Mouse (Mus musculus) thymus, adult 2 months (tissue): Measurements from ENCODE around the gene Nmt1. TPM values are rescaled to one million over a fixed set of nuclear protein-coding genes. Genes with fewer than 3 reads are reported as not detected.
A peak's percentile ranks its signal among the peaks of the same experiment; 100 is the strongest.

Source experiments
- DNase-seq: peaks from one replicate; pipeline ENCODE4 v3.0.0; 2021
- H3K27ac ChIP-seq: fragments of 200-500 bp; 2 replicates; pipeline ENCODE4 v1.5.1; 2012; ENCODE audit warnings: low read length, control low read depth; ENCODE audit not compliant: control insufficient read depth, insufficient read depth
- H3K27me3 ChIP-seq: fragments of 200-500 bp; 2 replicates; pipeline ENCODE4 v1.6.1; 2012; ENCODE audit warnings: mild to moderate bottlenecking, low read length, moderate library complexity, mixed read lengths; ENCODE audit not compliant: control insufficient read depth, insufficient read depth
- H3K36me3 ChIP-seq: fragments of 200-500 bp; 2 replicates; pipeline ENCODE4 v1.6.1; 2012; ENCODE audit warnings: mild to moderate bottlenecking, low read length, moderate library complexity; ENCODE audit not compliant: control insufficient read depth, insufficient read depth
- H3K4me1 ChIP-seq: fragments of 200-500 bp; replicated peaks from 2 replicates; pipeline ENCODE4 v1.6.1; 2012; ENCODE audit warnings: low read length; ENCODE audit not compliant: control insufficient read depth, insufficient read depth
- H3K4me3 ChIP-seq: fragments of 200-500 bp; 2 replicates; pipeline ENCODE4 v1.5.1; 2012; ENCODE audit warnings: mild to moderate bottlenecking, low read length, control low read depth, moderate library complexity; ENCODE audit not compliant: control insufficient read depth, insufficient read depth
- CTCF ChIP-seq: fragments of 200-500 bp; IDR thresholded peaks from 2 replicates; pipeline ENCODE4 v1.5.1; 2012; ENCODE audit warnings: mild to moderate bottlenecking, control low read depth, low read length, moderate library complexity, borderline replicate concordance; ENCODE audit not compliant: control insufficient read depth, poor library complexity, insufficient read depth; ENCODE audit errors: extremely low read depth
- POLR2A ChIP-seq: fragments of 200-500 bp; IDR thresholded peaks from 2 replicates; pipeline ENCODE4 v1.6.1; 2012; ENCODE audit warnings: mild to moderate bottlenecking, low read length, control low read depth, moderate library complexity; ENCODE audit not compliant: control insufficient read depth, poor library complexity, insufficient read depth; ENCODE audit errors: extremely low read depth
- WGBS: fragments of 180-500 bp; shearing (Covaris S2); methylation state at CpG from one replicate; pipeline ENCODE4 v1.1.7; 2018; 5-methylcytosine and 5-hydroxymethylcytosine counted together
- polyA plus RNA-seq: library from polyadenylated mRNA; depleted of rRNA; stranded (reverse); fragments of >200 nt; gene quantifications from 2 replicates; pipeline ENCODE4 v1.2.3, GENCODE M21; 2012

Nmt1 gene
- polyA plus RNA-seq, 1 experiment: 52.5 TPM

- DNase-seq: no peak
- no peak overlapping the region for H3K27ac ChIP-seq
- TF ChIP-seq CTCF (no peak), POLR2A (no peak)
- H3K27me3 ChIP-seq: no peaks in the 10 kb centered on the region
- peaks cover 5% of the 10 kb centered on the region for H3K4me1 ChIP-seq
- 97% methylated on average over 11 of the region's 11 CpGs for WGBS
- H3K36me3 ChIP-seq: no peaks in the 10 kb centered on the region
- H3K4me3 ChIP-seq: no peak overlapping the region
Observed at GRCm38 (mm10) chr11:103078131-103078530, 50.1 kb downstream of the Nmt1 start.

- DNase-seq: no peak
- Histone ChIP-seq H3K4me1 (peaks cover 5% of the 10 kb centered on the region), H3K4me3 (peak overlapping the region; percentile 45), H3K27ac (no peak overlapping the region), H3K36me3 (no peaks in the 10 kb centered on the region), H3K27me3 (no peaks in the 10 kb centered on the region)
- TF ChIP-seq CTCF: peak; percentile 14; the same call in 1 of the 2 replicates
- TF ChIP-seq POLR2A: no peak
- 14% methylated on average over 43 of the region's 43 CpGs for WGBS
Observed at GRCm38 (mm10) chr11:103080323-103081091, 52.5 kb downstream of the Nmt1 start.

GRCm38 (mm10) chr11:103081631-103082030 lies 53.6 kb downstream of the Nmt1 start:
- 93% methylated on average over 6 of the region's 6 CpGs for WGBS
- H3K27me3 ChIP-seq: no peaks in the 10 kb centered on the region

GRCm38 (mm10) chr11:103093306-103093705 lies 65.3 kb downstream of the Nmt1 start:
- 76% methylated on average over 7 of the region's 7 CpGs for WGBS
- no peak overlapping the region for H3K27ac ChIP-seq
- TF ChIP-seq POLR2A: no peak
- no peak for TF ChIP-seq CTCF
- DNase-seq: no peak
- no peaks in the 10 kb centered on the region for H3K36me3 ChIP-seq
- no peak overlapping the region for H3K4me3 ChIP-seq
- no peaks in the 10 kb centered on the region for H3K4me1 ChIP-seq
- H3K27me3 ChIP-seq: no peaks in the 10 kb centered on the region

More at GRCm38 (mm10) chr11:103081631-103082030, 53.6 kb downstream of the Nmt1 start:
- peaks cover 5% of the 10 kb centered on the region for H3K4me1 ChIP-seq
- no peak overlapping the region for H3K4me3 ChIP-seq
- no peak for DNase-seq
- TF ChIP-seq POLR2A (no peak), CTCF (no peak)
- no peak overlapping the region for H3K27ac ChIP-seq
- H3K36me3 ChIP-seq: no peaks in the 10 kb centered on the region

GRCm38 (mm10) chr11:103093862-103094833 lies 66.2 kb downstream of the Nmt1 start:
- no peak overlapping the region for H3K27ac ChIP-seq
- H3K27me3 ChIP-seq: no peaks in the 10 kb centered on the region
- no peaks in the 10 kb centered on the region for H3K36me3 ChIP-seq
- WGBS: 63% methylated on average over 20 of the region's 20 CpGs
- no peak for TF ChIP-seq POLR2A
- no peak for TF ChIP-seq CTCF
- H3K4me1 ChIP-seq: no peaks in the 10 kb centered on the region
- DNase-seq: no peak
- no peak overlapping the region for H3K4me3 ChIP-seq

- Histone ChIP-seq H3K27ac (no peak overlapping the region), H3K4me3 (no peak overlapping the region), H3K27me3 (no peaks in the 10 kb centered on the region), H3K36me3 (no peaks in the 10 kb centered on the region), H3K4me1 (no peaks in the 10 kb centered on the region)
- TF ChIP-seq POLR2A (no peak), CTCF (no peak)
- no peak for DNase-seq
- WGBS: 81% methylated on average over 9 of the region's 9 CpGs
Observed at GRCm38 (mm10) chr11:103095107-103095670, 67.2 kb downstream of the Nmt1 start.
